Mouse (Mus musculus) layer of hippocampus, adult 8-10 months (tissue): Measurements from ENCODE around the gene Plxnc1. TPM values are rescaled to one million over a fixed set of nuclear protein-coding genes. Genes with fewer than 3 reads are reported as not detected.
A peak's percentile ranks its signal among the peaks of the same experiment; 100 is the strongest.

Experiments
- DNase-seq, 2 experiments: peaks; one replicate each; pipeline ENCODE4 v3.0.0; 2022; ENCODE audit warnings: low spot score in 2 of 2
- total RNA-seq, 4 experiments: library from RNA; stranded (reverse); gene quantifications; 2 replicates each; pipeline ENCODE4 v1.2.4; 2022

Plxnc1 gene
- total RNA-seq, 4 experiments from 2014 or later = 30.9 to 40.3 (median 35.4) TPM

DNA sequence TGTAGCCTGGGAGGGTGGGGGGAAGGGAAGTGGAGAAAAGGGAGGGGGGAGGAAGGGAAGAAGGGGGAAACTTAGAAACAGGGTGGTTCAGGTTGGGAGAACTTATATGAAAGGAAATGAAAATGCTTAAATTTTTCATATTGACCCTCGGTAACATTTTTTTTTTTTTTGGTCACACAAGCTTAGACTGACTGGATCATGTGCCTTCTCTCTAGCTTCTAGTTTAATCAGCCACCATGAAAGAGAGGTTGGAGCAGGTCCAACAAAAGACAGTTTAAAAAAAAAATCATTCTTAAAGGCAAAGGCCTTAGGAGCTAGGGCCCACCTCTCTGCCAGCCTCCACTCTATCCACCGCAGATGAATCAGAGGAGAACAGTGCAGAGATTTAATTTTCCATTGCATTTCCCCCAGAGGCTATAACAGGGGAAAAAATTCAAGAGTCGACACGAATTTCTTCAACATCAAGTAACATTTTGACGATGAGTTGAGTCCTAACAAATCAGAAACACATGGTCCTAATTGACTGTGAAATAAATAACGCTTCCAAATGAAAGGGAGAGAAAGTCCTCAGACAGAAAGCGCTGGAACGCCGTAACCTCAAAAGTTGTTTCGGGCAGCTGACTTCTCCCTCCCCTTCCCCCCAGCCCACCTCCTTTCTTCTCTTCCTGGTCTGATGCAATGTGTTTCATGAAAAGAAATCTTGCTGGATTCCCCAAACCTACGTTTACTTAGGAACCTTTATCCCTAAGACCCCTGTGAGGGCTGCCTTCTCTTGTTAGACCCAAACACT, 120.5 kb downstream of the Plxnc1 start:
- DNase-seq = no peak

DNA sequence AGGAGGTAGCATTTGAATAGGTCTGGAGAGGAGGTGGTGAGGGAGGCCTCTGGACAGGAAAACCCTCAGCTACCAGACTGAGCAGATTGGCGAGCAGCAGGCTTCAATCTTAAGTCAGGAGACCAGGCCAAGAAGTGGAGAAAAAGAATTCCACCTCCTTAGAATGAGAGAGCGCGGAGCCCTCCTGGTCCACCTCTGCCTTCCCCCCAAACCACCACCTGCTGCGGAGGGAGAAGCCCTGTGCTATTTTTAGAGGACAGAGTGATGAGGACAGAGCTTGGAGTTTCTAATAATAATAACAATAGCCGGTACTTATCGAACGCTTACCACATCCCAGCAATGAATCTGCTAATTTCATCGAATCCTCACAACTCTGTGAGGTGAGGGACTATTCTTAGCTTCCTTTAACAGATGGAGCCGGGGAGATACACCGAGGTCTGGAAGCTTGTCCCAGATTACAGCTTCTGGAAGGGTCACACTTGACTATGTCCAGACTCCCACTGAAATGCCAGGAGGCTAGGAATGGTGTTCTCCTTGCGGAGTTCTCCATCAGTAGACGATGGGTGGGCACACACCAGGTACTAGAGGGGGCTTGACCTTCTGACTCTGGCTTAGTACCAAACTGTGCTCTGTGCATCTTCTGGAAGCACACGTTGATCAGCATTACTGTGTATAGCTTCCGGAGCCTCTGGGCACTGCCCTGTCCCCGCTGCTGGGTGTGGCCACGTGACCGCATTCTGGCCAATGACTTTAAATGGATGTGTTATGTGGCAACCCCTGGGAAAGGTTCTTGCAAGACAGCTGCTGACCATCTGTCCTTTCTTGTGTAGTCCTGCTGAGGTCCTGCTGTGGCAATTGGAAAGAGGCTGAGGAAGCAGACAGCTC, 125.6 kb downstream of the Plxnc1 start:
- DNase-seq = no peak

DNA sequence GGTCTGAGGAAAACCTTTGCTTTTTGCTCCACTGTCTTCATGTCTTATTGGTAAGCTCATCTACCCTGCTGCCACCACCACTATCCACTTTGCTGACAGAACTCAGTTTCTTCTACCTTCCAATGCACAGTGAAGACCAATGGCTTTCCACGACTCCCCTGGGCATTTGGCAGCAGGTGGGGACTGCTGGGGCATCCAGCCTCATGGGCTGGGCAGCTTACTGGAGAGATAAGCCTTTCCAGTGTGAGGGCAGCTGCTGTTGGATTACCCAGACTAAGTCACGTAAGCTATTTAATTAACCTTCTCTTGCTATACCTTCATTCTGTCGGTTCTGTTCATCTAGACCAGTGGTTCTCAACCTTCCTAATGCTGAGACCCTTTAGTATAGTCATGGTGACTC, 126.5 kb downstream of the Plxnc1 start:
- no peak for DNase-seq

DNA sequence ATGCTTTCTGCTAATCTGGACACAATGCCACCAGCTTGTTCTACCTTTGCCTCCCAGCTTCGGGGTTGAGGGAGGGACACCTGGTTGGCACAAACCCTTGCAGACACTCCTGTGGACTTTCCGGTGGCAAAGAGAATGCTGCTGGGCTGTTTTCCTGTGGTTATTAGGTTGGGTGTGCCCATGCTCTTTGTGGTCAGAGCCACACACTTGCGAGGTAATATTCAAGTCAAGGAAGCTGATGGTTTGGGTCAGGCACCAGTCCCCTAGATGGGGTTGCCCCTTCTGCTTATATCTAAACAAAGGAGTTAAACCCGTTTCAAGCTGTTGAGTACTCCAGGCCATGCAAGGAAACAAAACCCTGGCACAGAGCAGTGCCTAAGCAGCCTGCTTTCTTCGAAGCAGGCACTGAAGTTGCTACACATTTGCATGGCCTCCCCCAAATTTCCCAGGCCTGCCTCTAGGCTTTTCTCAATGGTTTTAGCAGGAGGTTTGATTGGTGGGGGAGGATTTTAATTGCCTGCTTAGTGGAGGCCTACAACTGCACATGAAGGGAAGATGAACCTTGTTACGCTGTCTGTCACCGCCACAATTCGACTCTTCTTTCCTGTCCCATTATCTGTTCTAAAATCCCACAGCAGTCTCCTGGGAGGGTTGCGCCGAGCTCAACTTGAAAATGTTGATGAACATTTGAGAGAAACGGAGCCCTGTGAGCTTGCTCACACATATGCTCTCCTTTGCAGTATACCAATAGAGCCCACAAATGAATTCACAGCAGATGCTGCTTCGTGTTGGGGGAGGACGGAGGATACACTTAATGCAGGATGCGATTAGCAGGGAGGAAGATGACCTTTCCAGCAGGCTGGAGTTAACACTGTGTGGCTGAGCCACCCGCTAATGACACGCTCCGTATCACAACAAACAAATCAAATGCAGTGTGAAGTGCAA, 132.5 kb downstream of the Plxnc1 start:
- DNase-seq = peak; percentile 44 to 51

DNA sequence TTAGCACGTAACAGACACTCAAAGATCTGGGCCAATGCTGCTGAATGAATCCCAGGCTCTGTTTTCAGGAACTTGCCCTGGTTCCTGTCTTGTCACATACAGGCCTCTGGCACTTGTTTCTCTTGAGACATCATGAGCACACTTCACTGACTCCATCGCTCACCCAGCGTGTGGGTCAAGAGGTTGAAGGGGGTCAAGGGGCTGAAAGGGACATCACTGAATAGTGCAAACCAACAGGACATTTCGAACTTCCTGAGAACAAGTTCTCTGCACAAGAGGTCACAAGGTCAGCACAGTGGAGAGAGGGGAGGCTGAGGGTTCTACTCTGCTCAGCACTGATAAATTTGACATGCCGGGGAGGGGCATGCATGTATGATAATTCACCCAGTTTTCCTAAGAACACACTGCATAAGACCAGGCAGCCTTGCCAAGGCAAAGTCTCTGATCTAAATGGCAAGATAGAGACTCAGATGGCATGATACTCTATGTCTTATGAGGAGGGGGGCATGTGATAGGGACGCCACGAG, 134.6 kb downstream of the Plxnc1 start:
- no peak for DNase-seq

DNA sequence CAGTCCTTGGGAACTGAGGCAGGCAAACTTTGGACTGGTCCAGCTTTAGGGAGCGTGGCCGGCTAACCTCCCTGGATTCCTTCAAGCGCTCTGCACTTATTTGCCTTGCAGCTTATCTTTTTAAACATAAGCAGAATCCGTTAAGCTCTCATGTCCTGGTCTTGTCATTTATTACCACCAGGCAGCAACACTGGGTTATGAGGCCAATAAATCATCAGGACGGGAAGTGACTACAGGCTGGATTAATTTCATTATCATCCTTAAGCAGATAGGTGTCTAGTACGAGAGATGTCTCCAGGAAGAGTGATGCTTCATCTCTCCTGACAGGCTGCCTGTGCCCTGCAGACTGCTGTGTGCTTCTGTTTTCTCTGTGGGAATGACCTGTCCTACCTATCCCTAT, 136.4 kb downstream of the Plxnc1 start:
- DNase-seq = no peak

DNA sequence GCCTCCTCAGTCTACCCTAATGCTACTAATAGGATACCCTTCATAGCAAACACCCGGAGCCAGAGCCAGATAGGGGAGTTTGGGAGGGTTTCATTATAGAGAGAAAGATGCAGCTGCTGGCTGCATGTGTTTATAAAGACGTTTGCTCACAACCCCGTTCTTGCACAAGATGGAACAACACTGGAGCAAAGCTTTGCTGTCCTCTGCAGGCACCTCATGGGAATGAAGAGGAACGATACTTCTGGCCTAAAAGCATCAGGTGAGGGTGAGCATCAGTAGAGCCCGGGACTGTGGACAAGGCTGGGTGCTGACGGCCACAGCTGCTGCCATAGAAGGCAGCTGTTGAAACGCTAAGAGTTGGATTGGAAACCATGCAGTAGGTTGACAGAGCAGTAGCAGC, 137.3 kb downstream of the Plxnc1 start:
- DNase-seq = no peak

DNA sequence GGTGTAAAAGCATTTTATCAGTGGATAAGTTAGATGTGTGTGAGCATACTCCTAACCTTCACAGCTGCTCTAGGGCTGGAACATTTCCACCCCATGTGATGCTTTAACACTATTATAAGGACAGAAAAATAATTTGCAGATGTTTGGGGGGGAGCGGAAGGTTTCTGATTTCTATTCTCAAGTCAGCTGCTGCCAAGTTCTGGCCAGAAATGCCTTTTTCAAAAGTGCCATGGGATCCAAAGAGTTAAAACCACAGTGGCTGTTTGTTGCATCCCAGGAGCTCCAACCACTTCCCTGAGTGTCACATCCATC, 139.8 kb downstream of the Plxnc1 start:
- DNase-seq = no peak

DNA sequence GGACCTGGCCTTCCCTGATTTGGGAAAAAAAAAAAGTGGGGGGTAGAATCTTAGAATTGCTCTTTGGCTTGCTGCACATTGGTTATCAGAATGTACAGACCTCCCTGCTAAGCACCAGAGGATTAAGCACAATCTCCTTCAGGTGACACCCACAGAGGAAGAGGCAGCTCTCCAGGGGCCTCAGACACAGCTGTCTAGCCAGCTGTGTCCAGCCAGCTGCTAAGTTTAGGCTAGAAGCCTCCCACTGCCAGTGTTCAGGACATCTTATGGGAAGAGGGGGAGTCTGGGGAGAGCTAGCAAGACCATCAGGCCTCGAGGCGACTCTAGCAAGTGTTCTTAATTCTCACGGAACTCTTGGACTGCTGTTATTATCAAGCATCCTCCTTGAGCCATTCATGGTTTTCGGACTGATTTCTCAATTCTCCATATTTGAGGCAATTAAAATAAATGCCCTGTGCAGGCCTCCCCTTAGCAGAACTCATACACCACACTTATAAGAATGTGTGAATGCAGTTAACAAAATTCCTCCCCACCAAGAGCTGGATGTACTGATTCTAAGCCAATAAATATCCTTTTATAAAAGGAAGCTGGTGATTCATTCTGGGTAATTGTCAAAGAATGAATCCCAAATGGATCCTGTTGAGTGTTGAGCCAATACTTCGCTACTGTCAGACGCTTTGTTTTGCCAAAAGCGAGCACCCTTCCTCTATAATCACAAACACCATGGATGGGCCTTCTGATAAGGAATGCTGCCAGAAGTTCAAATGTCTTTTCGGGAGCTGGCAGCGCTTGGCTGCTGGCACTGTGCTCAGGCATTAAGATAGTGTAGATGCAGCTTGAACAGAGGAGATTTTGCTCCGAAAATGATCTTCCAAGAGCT, 140.4 kb downstream of the Plxnc1 start:
- DNase-seq = peak in 1 of 2 experiments; percentile 35

DNA sequence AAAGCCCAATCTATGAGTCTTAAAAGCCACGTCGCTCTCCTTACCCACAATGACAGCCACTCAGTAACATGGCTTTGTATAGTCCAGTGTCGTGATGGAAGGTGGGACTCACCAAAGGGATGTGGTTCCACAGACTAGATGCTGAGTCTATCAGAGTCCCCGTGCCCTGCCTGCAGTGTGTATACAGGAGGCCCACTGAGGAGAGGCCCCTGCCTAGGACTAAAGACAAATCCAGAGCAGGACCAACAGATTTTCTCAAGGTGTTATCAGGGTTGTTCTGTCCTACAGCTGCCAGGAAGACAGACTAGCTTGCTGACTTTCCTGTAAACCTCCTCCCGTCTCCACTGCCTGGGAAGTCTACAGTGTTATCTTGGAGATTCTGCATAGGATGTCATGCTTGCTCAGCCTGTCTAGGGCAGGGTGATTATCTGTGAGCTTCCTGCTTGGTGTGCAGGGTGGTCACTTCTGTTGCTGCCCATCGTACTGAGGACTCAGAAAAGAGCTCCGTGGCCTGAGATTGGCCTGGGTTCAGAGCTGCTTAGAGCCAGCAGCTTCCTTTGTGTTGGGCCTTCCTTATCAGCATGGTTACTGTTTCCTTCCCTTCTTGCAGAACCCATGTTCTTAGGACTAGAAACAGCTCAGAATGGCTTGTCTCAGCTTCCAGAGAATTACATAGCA, 143.8 kb downstream of the Plxnc1 start:
- no peak for DNase-seq

DNA sequence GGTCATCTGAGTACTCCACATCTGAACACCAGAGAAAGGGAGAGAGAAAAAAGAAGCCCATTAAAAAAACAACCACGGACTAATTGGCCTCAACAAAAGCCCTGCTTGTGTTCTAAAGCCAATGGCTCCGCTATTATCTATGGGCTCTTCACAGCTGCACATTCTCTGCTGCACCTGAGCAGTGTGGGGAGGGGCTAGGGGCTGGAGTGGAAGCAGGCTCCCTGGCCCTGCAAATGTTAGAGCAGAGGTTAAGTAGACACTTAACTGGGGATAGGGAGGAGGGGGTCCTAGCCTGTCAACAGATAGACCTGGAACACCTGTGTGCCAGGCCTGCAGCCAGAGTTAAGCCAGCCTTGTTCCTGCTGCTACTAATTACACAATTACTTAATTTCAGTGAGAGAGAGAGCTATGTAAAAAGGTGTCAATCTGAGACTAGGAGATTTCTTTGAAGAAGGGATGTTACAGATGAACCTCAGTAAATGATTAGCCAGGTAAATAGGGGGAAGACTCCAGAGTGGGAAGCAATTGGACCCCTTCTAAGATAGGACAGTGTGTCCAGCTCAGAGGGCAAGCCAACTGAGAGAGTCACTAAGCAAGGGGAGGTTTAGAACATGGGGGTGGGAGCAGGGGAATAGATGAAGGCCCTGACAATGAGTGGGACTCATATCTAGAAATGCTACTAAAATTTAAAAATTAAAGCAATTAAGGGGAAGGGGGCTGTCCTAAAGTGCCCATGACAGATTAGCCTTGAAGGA, 145.0 kb downstream of the Plxnc1 start:
- no peak for DNase-seq

DNA sequence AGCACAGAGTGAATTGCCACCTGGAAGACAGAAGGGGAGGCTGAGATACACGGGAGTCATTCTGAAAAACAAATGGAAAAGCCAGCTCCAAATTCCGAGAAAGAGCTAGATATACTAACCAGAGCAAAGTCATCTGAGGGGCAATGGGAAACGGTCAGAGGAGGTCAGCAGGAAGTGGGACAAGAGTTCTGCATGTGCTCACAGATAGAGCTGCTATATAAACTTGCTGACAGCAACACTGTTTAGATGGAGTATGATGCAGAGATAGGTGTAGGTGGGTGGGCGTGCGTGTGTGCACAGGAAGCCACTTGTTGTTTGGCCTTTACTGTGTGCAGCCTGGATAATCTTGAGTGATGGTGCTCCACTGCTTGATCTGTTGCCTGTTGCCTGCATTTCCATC, 146.5 kb downstream of the Plxnc1 start:
- DNase-seq = no peak

DNA sequence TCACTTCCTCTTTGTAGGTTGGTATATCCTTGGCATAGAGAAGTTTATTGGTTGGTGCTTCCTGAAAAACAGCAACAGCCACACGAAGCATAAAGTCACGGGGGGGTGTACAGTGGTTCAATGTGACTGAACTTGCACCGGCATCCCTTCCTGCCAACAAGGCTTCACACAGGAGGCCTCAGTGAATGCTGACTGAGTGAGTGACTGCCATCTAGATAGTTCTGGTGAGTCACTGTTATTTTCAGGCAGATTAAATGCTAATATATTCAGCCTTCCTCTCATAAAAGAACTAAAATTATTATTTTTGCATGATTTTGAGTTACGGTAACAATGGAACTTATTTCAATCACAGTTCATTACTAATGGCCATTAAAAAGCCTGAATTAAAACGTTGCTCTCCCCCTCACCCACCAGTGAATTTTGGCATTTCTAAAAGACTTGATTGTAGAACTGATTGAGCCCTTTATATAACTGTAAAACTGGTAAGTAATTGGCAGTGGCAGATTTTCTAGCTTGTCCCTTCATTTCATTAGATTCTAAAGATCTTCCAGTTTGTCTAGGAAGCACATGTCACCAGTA, 149.9 kb downstream of the Plxnc1 start:
- no peak for DNase-seq

DNA sequence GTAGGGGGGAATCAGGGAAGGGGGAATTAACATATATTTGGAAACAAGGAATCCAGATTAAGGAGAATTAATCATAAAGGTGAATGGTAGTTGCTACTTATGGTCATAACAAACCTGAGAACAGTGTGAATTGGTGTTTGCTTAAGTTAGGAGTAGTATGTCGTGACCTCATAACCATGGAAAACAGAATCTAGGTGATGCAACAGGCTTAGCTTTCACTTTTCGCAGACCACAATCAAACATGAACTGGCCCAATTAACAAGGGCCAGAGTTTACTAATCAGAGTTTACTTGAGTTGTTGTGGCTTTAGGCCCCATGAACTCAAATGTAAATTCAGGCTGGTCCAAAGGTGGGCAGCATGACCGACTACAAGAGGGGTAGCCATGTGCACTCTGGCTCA, 150.7 kb downstream of the Plxnc1 start:
- DNase-seq = no peak

DNA sequence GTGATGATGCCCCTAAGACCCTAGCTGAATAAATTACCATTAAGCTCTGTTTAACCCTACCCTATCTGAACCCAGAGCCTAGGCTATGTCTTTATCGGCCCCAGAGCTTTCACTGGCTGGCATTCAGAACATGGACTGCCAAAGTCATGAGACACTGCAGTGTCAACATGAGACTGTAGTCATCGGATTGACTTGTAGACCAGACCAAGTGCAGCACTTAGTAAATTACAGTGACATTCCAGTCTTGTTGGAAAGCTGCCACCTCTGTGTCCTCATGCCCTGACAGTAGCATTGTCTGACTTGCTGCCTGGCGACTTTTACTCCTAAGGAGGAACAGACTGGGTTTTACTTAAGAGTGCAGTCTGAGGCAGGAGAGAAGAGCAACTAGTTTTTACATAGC, 155.4 kb downstream of the Plxnc1 start:
- no peak for DNase-seq

DNA sequence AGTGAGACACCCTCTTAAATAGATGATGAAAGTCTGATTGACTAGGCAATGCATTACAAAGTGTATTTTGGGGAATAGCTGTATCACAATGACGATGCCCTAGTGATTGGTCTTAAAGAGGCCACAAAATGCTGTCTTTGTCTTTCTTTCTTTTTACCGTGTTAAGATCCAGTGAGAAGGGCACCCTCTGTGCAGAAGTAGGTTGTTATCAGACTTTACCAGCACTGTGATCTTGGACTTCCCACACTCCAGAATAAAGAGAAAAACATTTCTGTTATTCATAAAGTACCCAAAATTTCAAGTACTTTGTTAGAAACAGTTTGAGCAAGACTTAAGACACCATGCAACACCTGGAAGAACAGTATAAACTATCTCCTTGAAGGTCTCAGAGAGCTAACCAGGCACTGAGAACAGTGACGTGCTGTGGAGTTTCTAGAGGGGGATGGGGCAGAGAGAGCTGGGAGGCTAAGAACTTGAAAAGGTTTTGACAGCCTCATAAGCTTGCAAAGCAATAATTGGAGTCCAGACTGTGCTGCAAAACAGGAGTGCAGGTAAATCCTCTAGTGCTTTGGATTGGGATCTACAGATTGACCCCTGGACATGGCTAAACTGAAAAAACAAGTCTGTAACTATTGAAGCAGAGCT, 163.9 kb downstream of the Plxnc1 start:
- no peak for DNase-seq

DNA sequence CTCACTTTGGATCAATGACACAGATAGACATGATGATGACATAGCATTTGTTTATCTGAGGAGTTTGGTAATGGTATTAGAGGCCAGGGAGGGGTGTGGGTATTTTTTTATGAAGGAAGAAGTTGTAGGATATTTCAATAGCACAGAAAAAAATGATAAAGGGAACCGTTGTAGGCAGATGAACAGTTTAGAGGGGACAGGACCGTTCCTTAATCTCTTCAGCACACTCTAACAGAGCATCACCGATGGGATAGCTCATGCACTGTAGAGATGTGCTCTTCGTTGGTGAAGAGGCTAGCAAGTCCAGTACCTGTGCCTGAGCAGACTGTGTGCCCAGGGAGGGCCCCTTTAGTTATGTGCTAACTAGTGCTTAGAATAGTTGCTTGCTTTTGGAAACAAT, 165.3 kb downstream of the Plxnc1 start:
- DNase-seq = no peak

DNA sequence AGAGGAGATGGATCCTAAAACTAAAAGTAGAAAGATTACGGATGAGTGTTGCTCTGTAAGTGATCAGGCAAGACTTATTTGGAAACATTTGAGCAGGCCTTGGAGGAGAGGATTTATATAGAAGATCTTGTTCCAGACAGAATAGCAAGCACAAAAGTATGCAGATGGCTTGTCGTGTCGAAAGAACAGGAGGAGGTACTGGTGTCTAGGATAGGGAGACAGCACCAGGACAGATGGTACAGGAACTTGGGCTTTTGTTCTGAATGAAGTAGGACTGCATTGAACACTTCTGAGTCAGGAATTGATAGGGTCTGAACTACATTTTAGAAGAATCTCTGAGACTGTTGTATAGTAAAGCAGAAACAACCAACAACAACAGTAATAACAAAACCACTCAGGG, 167.1 kb downstream of the Plxnc1 start:
- peak in 1 of 2 experiments; percentile 26 for DNase-seq
